In the genomic region with DNA sequence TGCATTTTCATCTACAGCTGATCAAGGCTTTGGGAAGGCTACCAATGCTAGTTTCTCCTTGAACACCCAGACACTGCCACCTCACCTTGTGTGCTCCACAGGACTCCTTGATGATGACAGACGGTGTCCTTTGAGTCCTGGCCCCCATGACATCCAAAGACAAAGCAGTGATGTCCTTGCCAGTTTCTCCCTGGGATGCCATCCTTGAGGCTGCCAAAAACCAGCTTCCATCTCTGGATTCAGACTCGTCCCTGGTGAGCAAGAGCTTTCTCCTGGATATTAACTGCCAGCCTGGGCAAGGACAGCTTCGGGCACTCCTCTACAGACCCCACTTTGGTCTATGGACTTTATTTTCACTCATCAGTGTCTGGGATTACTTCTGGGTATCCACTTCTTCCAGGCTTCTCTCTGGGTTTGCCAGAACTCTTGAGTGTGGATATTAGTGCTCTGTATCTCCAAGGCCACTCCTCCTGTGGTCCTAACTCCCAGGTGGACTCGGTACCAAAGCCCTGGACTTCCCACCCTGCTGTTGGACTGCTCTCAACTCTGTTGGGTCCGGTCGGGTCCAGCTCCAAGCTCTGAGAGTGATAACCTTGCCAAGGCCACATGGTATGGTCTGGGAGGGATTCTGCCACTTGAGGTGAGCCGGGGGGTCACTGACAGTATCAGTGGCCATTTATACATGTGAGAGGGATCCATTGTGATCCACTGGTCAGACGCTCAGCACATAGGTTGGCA, we compare ENCODE assay signal across 1 mouse cellular context.
TF ChIP-seq lines count a peak whose summit lies in the region.

No protein-coding gene starts in this region.

TF ChIP-seq in CH12.LX, 34 proteins besides CTCF, POLR2A, EP300 and RAD21:
- no peak for TF ChIP-seq IRF4 (IDR thresholded peaks at IDR 0.05; ENCODE audit: low read depth, low read length)
- TF ChIP-seq SIN3A (IDR thresholded peaks at IDR 0.05; ENCODE audit: low read length): no peak
- TF ChIP-seq ZMIZ1 (IDR thresholded peaks at IDR 0.05; ENCODE audit: low read depth, low read length): no peak
- no peak for TF ChIP-seq POLR2AphosphoS2 (IDR thresholded peaks at IDR 0.05; ENCODE audit: low read depth, low read length)
- no peak for TF ChIP-seq USF1 (IDR thresholded peaks at IDR 0.05; ENCODE audit: low read depth, low read length)
- no peak for TF ChIP-seq KAT2A (IDR thresholded peaks at IDR 0.05; ENCODE audit: insufficient replicate concordance, low read length)
- TF ChIP-seq CHD2 (IDR thresholded peaks at IDR 0.05; ENCODE audit: low read length): no peak
- TF ChIP-seq MXI1 (IDR thresholded peaks at IDR 0.05; ENCODE audit: low read depth, low read length): no peak
- TF ChIP-seq BHLHE40 (IDR thresholded peaks at IDR 0.05; ENCODE audit: low read depth, low read length): no peak
- no peak for TF ChIP-seq MYC (IDR thresholded peaks at IDR 0.05; ENCODE audit: low read depth, low read length)
- TF ChIP-seq GABPA (IDR thresholded peaks at IDR 0.05; ENCODE audit: insufficient replicate concordance, low read depth, low read length): no peak
- TF ChIP-seq TCF12 (IDR thresholded peaks at IDR 0.05; ENCODE audit: low read depth, low read length): no peak
- no peak for TF ChIP-seq JUN (IDR thresholded peaks at IDR 0.05; ENCODE audit: insufficient read depth, low read depth, low read length)
- TF ChIP-seq RCOR1 (conservative IDR thresholded peaks at IDR 0.05; ENCODE audit: low read depth, low read length): no peak
- TF ChIP-seq PAX5 (IDR thresholded peaks at IDR 0.05; ENCODE audit: low read length): no peak
- TF ChIP-seq MAFK (IDR thresholded peaks at IDR 0.05; ENCODE audit: insufficient replicate concordance, low read length): no peak
- TF ChIP-seq NRF1 (IDR thresholded peaks at IDR 0.05; ENCODE audit: low read depth, low read length): no peak
- TF ChIP-seq JUND (conservative IDR thresholded peaks at IDR 0.05; ENCODE audit: low read depth, low read length): no peak
